Mouse (Mus musculus): ENCODE measurements around the gene Dzank1. TPM values are rescaled to one million over a fixed set of nuclear protein-coding genes. Genes with fewer than 3 reads are reported as not detected.

The Dzank1 gene
- polyA plus RNA-seq, 1 experiment from 2014 or later: 4.1 TPM

- peaks cover 3% of the 10 kb centered on the region; the same call in 1 of the 2 replicates for H3K36me3 ChIP-seq (ENCODE audit: control insufficient read depth, insufficient read depth, low read length)
- H3K4me3 ChIP-seq (ENCODE audit: low read depth, low read length): no peak overlapping the region
- 95% methylated on average over 6 of the region's 6 CpGs for WGBS
These were observed 17.4 kb upstream of the Dzank1 start for GRCm38 (mm10) chr2:144544630-144545029.

GRCm38 (mm10) chr2:144543670-144544069, 16.5 kb upstream of the Dzank1 start:
- H3K4me1 ChIP-seq (ENCODE audit: control insufficient read depth, insufficient read depth, low read length): no peaks in the 10 kb centered on the region
- WGBS: 91% methylated on average over 6 of the region's 6 CpGs
- H3K4me3 ChIP-seq (ENCODE audit: low read depth, low read length): no peak overlapping the region
- no peaks in the 10 kb centered on the region for H3K27me3 ChIP-seq (ENCODE audit: control insufficient read depth, insufficient read depth, low read length)
- ATAC-seq (ENCODE audit: insufficient read depth, low FRiP score, low TSS enrichment) (no peak), DNase-seq (ENCODE audit: low spot score) (no peak)
- H3K36me3 ChIP-seq (ENCODE audit: control insufficient read depth, insufficient read depth, low read length): peaks cover 3% of the 10 kb centered on the region; the same call in 1 of the 2 replicates
- no peak overlapping the region for H3K4me2 ChIP-seq (ENCODE audit: low read depth)
- no peaks in the 10 kb centered on the region for H3K9me3 ChIP-seq (ENCODE audit: control insufficient read depth, low read length)
- no peak overlapping the region for H3K27ac ChIP-seq (ENCODE audit: low read depth, low read length)
- H3K9ac ChIP-seq (ENCODE audit: low read length): no peak overlapping the region

More at GRCm38 (mm10) chr2:144544630-144545029, 17.4 kb upstream of the Dzank1 start:
- no peak for ATAC-seq (ENCODE audit: insufficient read depth, low FRiP score, low TSS enrichment)
- H3K9ac ChIP-seq (ENCODE audit: low read length): no peak overlapping the region
- H3K4me2 ChIP-seq (ENCODE audit: low read depth): no peak overlapping the region
- H3K27me3 ChIP-seq (ENCODE audit: control insufficient read depth, insufficient read depth, low read length): no peaks in the 10 kb centered on the region
- no peaks in the 10 kb centered on the region for H3K9me3 ChIP-seq (ENCODE audit: control insufficient read depth, low read length)
- DNase-seq (ENCODE audit: low spot score): no peak
- H3K27ac ChIP-seq (ENCODE audit: low read depth, low read length): no peak overlapping the region
- H3K4me1 ChIP-seq (ENCODE audit: control insufficient read depth, insufficient read depth, low read length): no peaks in the 10 kb centered on the region

GRCm38 (mm10) chr2:144541246-144541645, 14.0 kb upstream of the Dzank1 start:
- peaks cover 15% of the 10 kb centered on the region for H3K36me3 ChIP-seq (ENCODE audit: control insufficient read depth, insufficient read depth, low read length)
- 88% methylated on average over 4 of the region's 4 CpGs for WGBS

GRCm38 (mm10) chr2:144537123-144537522, 9.9 kb upstream of the Dzank1 start:
- Histone ChIP-seq H3K9me3 (ENCODE audit: control insufficient read depth, low read length) (no peaks in the 10 kb centered on the region), H3K4me2 (ENCODE audit: low read depth) (no peak overlapping the region), H3K27me3 (ENCODE audit: control insufficient read depth, insufficient read depth, low read length) (no peaks in the 10 kb centered on the region), H3K9ac (ENCODE audit: low read length) (no peak overlapping the region), H3K27ac (ENCODE audit: low read depth, low read length) (no peak overlapping the region), H3K4me1 (ENCODE audit: control insufficient read depth, insufficient read depth, low read length) (no peaks in the 10 kb centered on the region), H3K36me3 (ENCODE audit: control insufficient read depth, insufficient read depth, low read length) (peaks cover 35% of the 10 kb centered on the region), H3K4me3 (ENCODE audit: low read depth, low read length) (no peak overlapping the region)
- ATAC-seq (ENCODE audit: insufficient read depth, low FRiP score, low TSS enrichment): no peak
- 93% methylated on average over 7 of the region's 7 CpGs for WGBS
- no peak for DNase-seq (ENCODE audit: low spot score)

More at GRCm38 (mm10) chr2:144541246-144541645, 14.0 kb upstream of the Dzank1 start:
- Histone ChIP-seq H3K27me3 (ENCODE audit: control insufficient read depth, insufficient read depth, low read length) (no peaks in the 10 kb centered on the region), H3K9me3 (ENCODE audit: control insufficient read depth, low read length) (no peaks in the 10 kb centered on the region), H3K4me2 (ENCODE audit: low read depth) (no peak overlapping the region), H3K9ac (ENCODE audit: low read length) (no peak overlapping the region), H3K27ac (ENCODE audit: low read depth, low read length) (no peak overlapping the region), H3K4me3 (ENCODE audit: low read depth, low read length) (no peak overlapping the region), H3K4me1 (ENCODE audit: control insufficient read depth, insufficient read depth, low read length) (no peaks in the 10 kb centered on the region)
- ATAC-seq (ENCODE audit: insufficient read depth, low FRiP score, low TSS enrichment): no peak
- no peak for DNase-seq (ENCODE audit: low spot score)

- no peaks in the 10 kb centered on the region for H3K9me3 ChIP-seq (ENCODE audit: control insufficient read depth, low read length)
- 1% methylated on average over 24 of the region's 25 CpGs for WGBS
- DNase-seq (ENCODE audit: low spot score): no peak
- H3K36me3 ChIP-seq (ENCODE audit: control insufficient read depth, insufficient read depth, low read length): 0 out of 2 replicates have a peak, but pooled peaks cover 5% of the 10 kb centered on the region
- H3K4me1 ChIP-seq (ENCODE audit: control insufficient read depth, insufficient read depth, low read length): no peaks in the 10 kb centered on the region; the same call in 1 of the 2 replicates
- ATAC-seq (ENCODE audit: insufficient read depth, low FRiP score, low TSS enrichment): peak; percentile 72
- no peaks in the 10 kb centered on the region for H3K27me3 ChIP-seq (ENCODE audit: control insufficient read depth, insufficient read depth, low read length)
- H3K27ac ChIP-seq (ENCODE audit: low read depth, low read length): peak overlapping the region; percentile 89
- H3K4me2 ChIP-seq (ENCODE audit: low read depth): peak overlapping the region; percentile 77
- H3K4me3 ChIP-seq (ENCODE audit: low read depth, low read length): peak overlapping the region; percentile 84
- H3K9ac ChIP-seq (ENCODE audit: low read length): peak overlapping the region; percentile 80
These were observed 584 bp upstream of the Dzank1 start for GRCm38 (mm10) chr2:144527821-144528174.

GRCm38 (mm10) chr2:144525856-144526255, 1.4 kb downstream of the Dzank1 start:
- WGBS: 53% methylated on average over 10 of the region's 10 CpGs
- no peak overlapping the region for H3K4me2 ChIP-seq (ENCODE audit: low read depth)
- DNase-seq (ENCODE audit: low spot score) (no peak), ATAC-seq (ENCODE audit: insufficient read depth, low FRiP score, low TSS enrichment) (no peak)
- no peaks in the 10 kb centered on the region for H3K9me3 ChIP-seq (ENCODE audit: control insufficient read depth, low read length)
- no peak overlapping the region for H3K4me3 ChIP-seq (ENCODE audit: low read depth, low read length)
- H3K36me3 ChIP-seq (ENCODE audit: control insufficient read depth, insufficient read depth, low read length): no peaks in the 10 kb centered on the region
- no peak overlapping the region for H3K27ac ChIP-seq (ENCODE audit: low read depth, low read length)
- H3K27me3 ChIP-seq (ENCODE audit: control insufficient read depth, insufficient read depth, low read length): no peaks in the 10 kb centered on the region
- no peaks in the 10 kb centered on the region; the same call in 1 of the 2 replicates for H3K4me1 ChIP-seq (ENCODE audit: control insufficient read depth, insufficient read depth, low read length)
- no peak overlapping the region for H3K9ac ChIP-seq (ENCODE audit: low read length)

GRCm38 (mm10) chr2:144519772-144520171, 7.4 kb downstream of the Dzank1 start:
- 82% methylated on average over 3 of the region's 3 CpGs for WGBS
- Histone ChIP-seq H3K4me1 (ENCODE audit: control insufficient read depth, insufficient read depth, low read length) (no peaks in the 10 kb centered on the region), H3K4me3 (ENCODE audit: low read depth, low read length) (no peak overlapping the region), H3K27me3 (ENCODE audit: control insufficient read depth, insufficient read depth, low read length) (no peaks in the 10 kb centered on the region), H3K9ac (ENCODE audit: low read length) (no peak overlapping the region), H3K36me3 (ENCODE audit: control insufficient read depth, insufficient read depth, low read length) (no peaks in the 10 kb centered on the region), H3K27ac (ENCODE audit: low read depth, low read length) (no peak overlapping the region), H3K4me2 (ENCODE audit: low read depth) (no peak overlapping the region), H3K9me3 (ENCODE audit: control insufficient read depth, low read length) (no peaks in the 10 kb centered on the region)
- ATAC-seq (ENCODE audit: insufficient read depth, low FRiP score, low TSS enrichment) (no peak), DNase-seq (ENCODE audit: low spot score) (no peak)

GRCm38 (mm10) chr2:144514619-144515018, 12.6 kb downstream of the Dzank1 start:
- WGBS: 84% methylated on average over 3 of the region's 3 CpGs
- Histone ChIP-seq H3K4me2 (ENCODE audit: low read depth) (no peak overlapping the region), H3K36me3 (ENCODE audit: control insufficient read depth, insufficient read depth, low read length) (no peaks in the 10 kb centered on the region), H3K4me3 (ENCODE audit: low read depth, low read length) (no peak overlapping the region), H3K4me1 (ENCODE audit: control insufficient read depth, insufficient read depth, low read length) (no peaks in the 10 kb centered on the region), H3K27me3 (ENCODE audit: control insufficient read depth, insufficient read depth, low read length) (no peaks in the 10 kb centered on the region), H3K27ac (ENCODE audit: low read depth, low read length) (no peak overlapping the region), H3K9ac (ENCODE audit: low read length) (no peak overlapping the region), H3K9me3 (ENCODE audit: control insufficient read depth, low read length) (no peaks in the 10 kb centered on the region)
- no peak for ATAC-seq (ENCODE audit: insufficient read depth, low FRiP score, low TSS enrichment)
- DNase-seq (ENCODE audit: low spot score): no peak

GRCm38 (mm10) chr2:144502134-144502533, 25.1 kb downstream of the Dzank1 start:
- no peak for ATAC-seq (ENCODE audit: insufficient read depth, low FRiP score, low TSS enrichment)
- no peak overlapping the region for H3K4me2 ChIP-seq (ENCODE audit: low read depth)
- H3K9ac ChIP-seq (ENCODE audit: low read length): no peak overlapping the region
- 91% methylated on average over 6 of the region's 6 CpGs for WGBS
- no peak overlapping the region for H3K27ac ChIP-seq (ENCODE audit: low read depth, low read length)
- H3K36me3 ChIP-seq (ENCODE audit: control insufficient read depth, insufficient read depth, low read length): no peaks in the 10 kb centered on the region
- no peak for DNase-seq (ENCODE audit: low spot score)
- no peak overlapping the region for H3K4me3 ChIP-seq (ENCODE audit: low read depth, low read length)
- H3K9me3 ChIP-seq (ENCODE audit: control insufficient read depth, low read length): no peaks in the 10 kb centered on the region
- H3K4me1 ChIP-seq (ENCODE audit: control insufficient read depth, insufficient read depth, low read length): no peaks in the 10 kb centered on the region
- no peaks in the 10 kb centered on the region for H3K27me3 ChIP-seq (ENCODE audit: control insufficient read depth, insufficient read depth, low read length)
